Mouse (Mus musculus) heart, postnatal 0 days (tissue): Measurements from ENCODE around the gene Zdhhc12. TPM values are rescaled to one million over a fixed set of nuclear protein-coding genes. Genes with fewer than 3 reads are reported as not detected.

Source experiments
- ATAC-seq: fragments of 200-750 bp; cut with Nextera tagmentation; 2 replicates; pipeline ENCODE4 v1.8.0; 2017; ENCODE audit warnings: low read depth, moderate number of reproducible peaks, moderate library complexity; ENCODE audit not compliant: insufficient read depth
- DNase-seq: peaks from one replicate; pipeline ENCODE4 v3.0.0-alpha.2; 2016; ENCODE audit warnings: low spot score
- H3K27ac ChIP-seq: fragments of 300-500 bp; sonication (generic); 2 replicates; pipeline ENCODE4 v1.5.1; 2014; ENCODE audit warnings: low read depth, mild to moderate bottlenecking
- H3K27me3 ChIP-seq: fragments of 300-500 bp; sonication (generic); 2 replicates; pipeline ENCODE4 v1.6.1; 2014; ENCODE audit warnings: low read length, mixed read lengths; ENCODE audit not compliant: control insufficient read depth, insufficient read depth
- H3K36me3 ChIP-seq: fragments of 300-500 bp; sonication (generic); replicated peaks from 2 replicates; pipeline ENCODE4 v1.6.1; 2014; ENCODE audit warnings: low read length, mixed read lengths; ENCODE audit not compliant: control insufficient read depth, insufficient read depth
- H3K4me1 ChIP-seq: fragments of 300-500 bp; sonication (generic); 2 replicates; pipeline ENCODE4 v1.6.1; 2014; ENCODE audit warnings: antibody characterized with exemption; ENCODE audit not compliant: control insufficient read depth, insufficient read depth
- H3K4me2 ChIP-seq: fragments of 300-500 bp; sonication (generic); 2 replicates; pipeline ENCODE4 v1.6.1; 2014; ENCODE audit warnings: low read depth, mild to moderate bottlenecking, low read length, moderate library complexity
- H3K4me3 ChIP-seq: fragments of 300-500 bp; sonication (generic); 2 replicates; pipeline ENCODE4 v1.5.1; 2014; ENCODE audit warnings: low read depth, low read length
- H3K9ac ChIP-seq: fragments of 300-500 bp; sonication (generic); replicated peaks from 2 replicates; pipeline ENCODE4 v1.6.1; 2014; ENCODE audit warnings: low read depth, low read length, mixed read lengths
- H3K9me3 ChIP-seq: fragments of 300-500 bp; sonication (generic); replicated peaks from 2 replicates; pipeline ENCODE4 v1.6.1; 2016; ENCODE audit warnings: low read length; ENCODE audit not compliant: control insufficient read depth
- CTCF ChIP-seq: IDR thresholded peaks from 2 replicates; pipeline ENCODE4 v1.5.1; 2016; ENCODE audit warnings: antibody characterized with exemption, control low read depth, low read depth
- EP300 ChIP-seq: IDR thresholded peaks from 2 replicates; pipeline ENCODE4 v1.6.1; 2016; ENCODE audit warnings: antibody characterized with exemption, low read depth
- WGBS: fragments of 180-500 bp; shearing (Covaris S2); extraction: QIAGEN DNeasy Blood & Tissue Kit; methylation state at CpG from one replicate; pipeline ENCODE4 v1.1.7; 2014; 5-methylcytosine and 5-hydroxymethylcytosine counted together
- polyA plus RNA-seq: library from polyadenylated mRNA; unstranded; fragments of >200 nt; fragmentation: Nextera tagmentation; extraction: Ambion mirVana; gene quantifications from 2 replicates; pipeline ENCODE4 v1.2.1, GENCODE M21; 2015
- total RNA-seq: library from RNA; depleted of rRNA; stranded (reverse); fragments of >200 nt; gene quantifications from 2 replicates; pipeline ENCODE4 v1.2.3, GENCODE M21; 2014; ENCODE audit warnings: low replicate concordance

Gene Zdhhc12
- total and polyA plus RNA-seq, 2 experiments from 2014 or later, result 15.5 to 19.9 TPM

- WGBS, result 83% methylated on average over 2 of the region's 2 CpGs
- ATAC-seq, result no peak
These were observed 2.6 kb upstream of the Zdhhc12 start for GRCm38 (mm10) chr2:30095882-30096527.

GRCm38 (mm10) chr2:30094208-30094588, 750 bp upstream of the Zdhhc12 start:
- Histone ChIP-seq H3K27me3 (no peaks in the 10 kb centered on the region), H3K27ac (peak overlapping the region; percentile 3; the same call in 1 of the 2 replicates), H3K4me2 (peak overlapping the region; percentile 78), H3K4me1 (0 out of 2 replicates have a peak, but pooled peaks cover 6% of the 10 kb centered on the region), H3K9me3 (no peaks in the 10 kb centered on the region), H3K4me3 (peak overlapping the region; percentile 68), H3K9ac (peak overlapping the region; percentile 57; the same call in 1 of the 2 replicates), H3K36me3 (peaks cover 5% of the 10 kb centered on the region; the same call in 1 of the 2 replicates)
- DNase-seq, result no peak
- ATAC-seq, result no peak
- TF ChIP-seq EP300 (no peak), CTCF (no peak)
- 3% methylated on average over 13 of the region's 13 CpGs for WGBS

More at GRCm38 (mm10) chr2:30095882-30096527, 2.6 kb upstream of the Zdhhc12 start:
- Histone ChIP-seq H3K9me3 (no peaks in the 10 kb centered on the region), H3K9ac (no peak overlapping the region), H3K27ac (no peak overlapping the region), H3K4me3 (no peak overlapping the region), H3K4me2 (no peak overlapping the region), H3K36me3 (peaks cover 17% of the 10 kb centered on the region), H3K4me1 (0 out of 2 replicates have a peak, but pooled peaks cover 6% of the 10 kb centered on the region), H3K27me3 (no peaks in the 10 kb centered on the region)
- no peak for TF ChIP-seq EP300
- peak; percentile 64 for TF ChIP-seq CTCF
- peak; percentile 54 for DNase-seq

GRCm38 (mm10) chr2:30092280-30092918, 1.0 kb downstream of the Zdhhc12 start:
- no peak for TF ChIP-seq EP300
- no peak for TF ChIP-seq CTCF
- Histone ChIP-seq H3K9ac (peak overlapping the region; percentile 57; the same call in 1 of the 2 replicates), H3K4me3 (peak overlapping the region; percentile 68; the same call in 1 of the 2 replicates), H3K9me3 (no peaks in the 10 kb centered on the region), H3K27ac (no peak overlapping the region), H3K4me2 (peak overlapping the region; percentile 78; the same call in 1 of the 2 replicates), H3K4me1 (0 out of 2 replicates have a peak, but pooled peaks cover 6% of the 10 kb centered on the region), H3K36me3 (0 out of 2 replicates have a peak, but pooled peaks cover 3% of the 10 kb centered on the region), H3K27me3 (no peaks in the 10 kb centered on the region)
- DNase-seq (no peak), ATAC-seq (no peak)
- WGBS, result 38% methylated on average over 6 of the region's 6 CpGs

GRCm38 (mm10) chr2:30091521-30091920, 1.9 kb downstream of the Zdhhc12 start:
- Histone ChIP-seq H3K36me3 (peaks cover 3% of the 10 kb centered on the region; the same call in 1 of the 2 replicates), H3K9me3 (no peaks in the 10 kb centered on the region), H3K4me3 (no peak overlapping the region), H3K4me2 (no peak overlapping the region), H3K27me3 (no peaks in the 10 kb centered on the region), H3K27ac (no peak overlapping the region), H3K9ac (no peak overlapping the region), H3K4me1 (0 out of 2 replicates have a peak, but pooled peaks cover 6% of the 10 kb centered on the region)
- ATAC-seq (no peak), DNase-seq (no peak)
- 95% methylated on average over 12 of the region's 12 CpGs for WGBS
- TF ChIP-seq CTCF (no peak), EP300 (no peak)

- H3K4me1 ChIP-seq, result no peaks in the 10 kb centered on the region
- no peak overlapping the region for H3K4me2 ChIP-seq
- no peaks in the 10 kb centered on the region for H3K27me3 ChIP-seq
- TF ChIP-seq EP300 (no peak), CTCF (no peak)
- no peak overlapping the region for H3K27ac ChIP-seq
- peaks cover 3% of the 10 kb centered on the region; the same call in 1 of the 2 replicates for H3K36me3 ChIP-seq
- no peaks in the 10 kb centered on the region for H3K9me3 ChIP-seq
- 91% methylated on average over 4 of the region's 4 CpGs for WGBS
- DNase-seq (no peak), ATAC-seq (no peak)
- no peak overlapping the region for H3K4me3 ChIP-seq
- H3K9ac ChIP-seq, result no peak overlapping the region
These were observed 6.1 kb downstream of the Zdhhc12 start for GRCm38 (mm10) chr2:30087310-30087709.
